Mouse (Mus musculus): ENCODE data around the gene Gm10337.

Gm10337 gene

DNA sequence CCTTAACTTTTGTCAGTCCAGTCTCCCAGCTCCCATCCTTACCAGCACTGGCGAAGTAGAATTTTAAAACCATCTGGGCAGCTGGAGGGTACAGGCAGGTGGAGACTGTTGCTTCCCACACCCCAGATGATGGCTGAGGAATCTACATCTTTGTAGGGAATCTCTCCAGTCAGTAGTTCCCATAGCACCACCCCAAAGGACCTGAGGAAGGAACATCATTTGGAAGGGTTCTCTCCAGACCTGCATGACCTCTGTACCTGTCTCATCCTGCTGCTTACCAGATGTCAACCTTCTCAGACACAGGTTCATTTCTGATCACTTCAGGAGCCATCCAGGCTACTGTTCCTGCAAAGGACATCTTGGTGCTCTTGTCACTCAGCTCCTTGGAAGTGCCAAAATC lies at the start of gene Gm10337:
Gene Gm10337 (plus strand): TSS at position 276 of the 400 bp plus-strand sequence.
- DNase-seq (ENCODE audit: low read depth, low spot score): no peak

GRCm38 (mm10) chr15:102455993-102456392 lies 47.5 kb upstream of the Gm10337 start:
- DNase-seq (ENCODE audit: low read depth, low spot score): peak; percentile 39

DNA sequence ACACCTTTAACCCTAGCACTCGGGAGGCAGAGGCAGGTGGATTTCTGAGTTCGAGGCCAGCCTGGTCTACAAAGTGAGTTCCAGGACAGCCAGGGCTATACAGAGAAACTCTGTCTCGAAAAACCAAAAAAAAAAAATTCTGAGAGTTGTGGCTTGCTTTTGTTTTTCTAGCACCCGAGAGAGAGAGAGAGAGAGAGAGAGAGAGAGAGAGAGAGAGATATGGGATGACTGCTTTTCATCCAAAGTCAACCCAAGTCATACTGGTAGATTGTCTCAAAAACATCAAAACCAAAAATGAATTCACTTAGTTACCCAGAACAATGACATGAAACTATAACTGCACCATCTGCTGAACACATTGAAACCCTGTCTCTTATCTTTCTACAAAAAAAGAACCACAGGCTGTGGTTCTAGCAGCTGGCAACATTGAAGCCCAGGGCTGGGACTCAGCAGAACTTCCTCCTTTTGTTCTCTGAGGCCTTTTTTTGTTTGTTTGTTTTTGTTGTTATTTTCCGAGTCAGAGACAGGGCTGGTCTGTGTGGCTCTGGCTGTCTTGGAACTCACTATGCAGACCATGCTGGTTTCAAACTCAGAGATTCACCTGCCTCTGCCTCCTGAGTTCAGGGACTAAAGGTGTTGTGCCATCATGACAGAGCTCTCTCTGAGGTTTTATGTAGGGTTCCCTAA lies 45.3 kb upstream of the Gm10337 start:
- peak; percentile 84 for DNase-seq (ENCODE audit: low read depth, low spot score)

DNA sequence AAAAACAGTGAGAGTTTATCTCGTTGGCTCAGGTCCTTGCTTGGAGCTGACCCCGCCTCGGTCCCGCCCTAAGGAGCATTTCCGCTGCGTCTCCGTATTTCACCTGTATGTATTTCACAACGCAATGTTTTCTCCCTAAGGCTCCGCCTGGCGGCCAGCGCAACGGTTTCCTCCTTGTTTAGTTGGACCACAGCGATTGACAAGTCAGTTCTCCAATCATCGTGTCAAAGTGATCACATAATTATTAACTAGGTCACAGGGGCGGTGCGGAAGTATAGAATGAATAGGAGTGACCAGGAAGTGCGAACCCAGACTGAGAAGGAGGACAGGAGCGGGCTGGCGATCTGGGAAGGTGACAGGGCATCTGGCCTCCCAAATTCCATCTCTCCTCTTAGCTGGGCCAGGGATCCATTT lies 44.6 kb upstream of the Gm10337 start, which contains the start of gene Prr13:
Gene Prr13 (plus strand): TSS at position 125 of the 414 bp plus-strand sequence.
- DNase-seq (ENCODE audit: low read depth, low spot score): peak; percentile 97

- no peak for DNase-seq (ENCODE audit: low read depth, low spot score)
Measured at GRCm38 (mm10) chr15:102459381-102459780, 44.1 kb upstream of the Gm10337 start.

DNA sequence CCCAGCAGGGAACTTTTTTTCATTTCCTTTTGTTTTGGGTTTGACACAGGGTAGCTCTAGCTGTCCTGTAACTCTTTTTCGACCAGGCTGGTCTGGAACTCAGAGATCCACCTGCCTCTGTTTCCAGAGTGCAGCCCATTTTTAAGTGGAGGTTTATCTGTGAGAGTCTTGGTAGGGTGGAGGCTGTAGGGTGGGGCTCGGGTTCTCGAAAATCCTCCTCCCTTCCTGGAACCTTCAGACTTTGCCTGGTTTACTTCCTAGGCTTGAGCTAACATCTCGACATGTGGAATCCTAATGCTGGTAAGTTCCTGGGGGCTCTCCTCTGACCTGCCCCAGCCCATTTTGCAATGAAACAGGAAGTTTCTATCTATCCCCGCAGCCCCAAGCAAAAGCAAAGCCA lies 43.7 kb upstream of the Gm10337 start:
- peak; percentile 25 for DNase-seq (ENCODE audit: low read depth, low spot score)

GRCm38 (mm10) chr15:102460409-102460808 lies 43.1 kb upstream of the Gm10337 start:
- DNase-seq (ENCODE audit: low read depth, low spot score): no peak

GRCm38 (mm10) chr15:102460971-102461370 lies 42.6 kb upstream of the Gm10337 start:
- peak; percentile 16 for DNase-seq (ENCODE audit: low read depth, low spot score)

- DNase-seq (ENCODE audit: low read depth, low spot score): no peak
Measured at GRCm38 (mm10) chr15:102461430-102462075, 42.0 kb upstream of the Gm10337 start.

DNA sequence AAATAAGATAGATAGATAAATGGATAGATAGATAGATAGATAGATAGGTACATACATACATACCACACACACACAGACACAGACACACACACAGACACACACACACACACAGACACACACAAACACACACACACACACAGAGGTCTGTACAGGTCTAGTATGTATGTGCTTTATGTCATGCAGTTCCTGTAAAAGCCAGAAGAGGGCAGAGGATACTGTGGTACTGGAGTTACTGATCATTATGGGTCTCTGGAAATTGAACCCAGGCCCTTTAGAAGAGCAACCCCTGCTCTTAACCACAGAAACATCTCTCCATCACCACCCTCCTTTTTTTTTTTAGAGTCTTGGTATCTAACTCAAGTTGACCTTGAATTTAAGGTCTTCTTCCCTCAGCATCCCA lies 39.9 kb upstream of the Gm10337 start:
- DNase-seq (ENCODE audit: low read depth, low spot score): peak; percentile 59

DNA sequence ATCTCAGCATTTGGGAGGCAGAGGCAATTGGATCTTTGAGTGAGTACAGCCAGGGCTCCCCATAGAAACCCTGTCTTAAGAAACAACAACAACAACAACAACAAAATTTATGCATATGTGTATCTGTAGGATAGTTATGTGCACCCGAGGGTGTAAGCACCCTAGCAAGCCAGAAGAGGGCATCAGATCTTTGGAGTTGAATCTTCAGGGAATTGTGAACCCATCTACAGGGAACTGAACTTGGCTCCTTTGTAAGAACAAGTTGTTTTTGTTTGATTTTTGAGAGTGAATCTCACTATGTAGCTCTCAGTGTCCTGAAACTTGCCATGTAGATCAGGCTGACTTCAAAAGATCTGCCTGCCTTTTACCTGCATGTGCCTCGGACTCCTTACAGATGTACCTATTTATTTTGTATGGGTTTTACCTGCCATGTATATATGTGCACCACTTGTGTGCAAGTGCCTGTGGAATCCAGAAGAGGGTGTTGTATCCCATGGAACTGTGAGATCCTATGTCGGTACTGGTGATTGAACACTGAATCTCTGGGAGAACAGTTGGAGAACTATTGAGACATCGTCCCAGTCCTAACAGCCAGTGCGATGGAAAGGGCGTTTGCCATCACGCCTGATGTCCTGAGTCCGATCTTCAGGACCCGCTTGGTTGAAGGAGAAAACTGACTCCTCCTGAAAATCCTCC lies 34.7 kb upstream of the Gm10337 start:
- DNase-seq (ENCODE audit: low read depth, low spot score): no peak

DNA sequence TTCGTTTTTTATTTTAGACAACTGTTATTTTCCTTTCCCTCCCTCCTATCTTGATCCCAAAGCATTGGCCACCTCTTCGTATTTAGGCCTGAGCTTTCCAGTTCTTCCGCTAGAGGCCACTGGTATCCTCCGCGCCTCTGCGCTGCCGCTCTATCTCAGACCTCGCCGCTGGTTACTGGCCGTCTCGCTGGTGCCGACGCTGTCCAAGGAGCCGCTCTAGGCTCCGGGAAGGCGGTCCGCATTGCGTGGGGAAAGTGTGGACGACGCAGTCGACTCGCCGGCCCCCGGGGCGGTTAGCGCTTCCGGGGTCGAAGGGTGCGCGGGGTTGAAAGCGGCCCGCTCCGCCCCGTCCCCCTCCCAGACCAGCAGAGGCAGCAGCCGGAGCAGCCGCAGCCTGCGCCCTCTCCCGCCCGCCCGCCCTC lies 33.3 kb upstream of the Gm10337 start, which contains the start of gene Pcbp2:
Gene Pcbp2 (plus strand): TSS at position 357 of the 422 bp plus-strand sequence.
- DNase-seq (ENCODE audit: low read depth, low spot score): peak; percentile 98

DNA sequence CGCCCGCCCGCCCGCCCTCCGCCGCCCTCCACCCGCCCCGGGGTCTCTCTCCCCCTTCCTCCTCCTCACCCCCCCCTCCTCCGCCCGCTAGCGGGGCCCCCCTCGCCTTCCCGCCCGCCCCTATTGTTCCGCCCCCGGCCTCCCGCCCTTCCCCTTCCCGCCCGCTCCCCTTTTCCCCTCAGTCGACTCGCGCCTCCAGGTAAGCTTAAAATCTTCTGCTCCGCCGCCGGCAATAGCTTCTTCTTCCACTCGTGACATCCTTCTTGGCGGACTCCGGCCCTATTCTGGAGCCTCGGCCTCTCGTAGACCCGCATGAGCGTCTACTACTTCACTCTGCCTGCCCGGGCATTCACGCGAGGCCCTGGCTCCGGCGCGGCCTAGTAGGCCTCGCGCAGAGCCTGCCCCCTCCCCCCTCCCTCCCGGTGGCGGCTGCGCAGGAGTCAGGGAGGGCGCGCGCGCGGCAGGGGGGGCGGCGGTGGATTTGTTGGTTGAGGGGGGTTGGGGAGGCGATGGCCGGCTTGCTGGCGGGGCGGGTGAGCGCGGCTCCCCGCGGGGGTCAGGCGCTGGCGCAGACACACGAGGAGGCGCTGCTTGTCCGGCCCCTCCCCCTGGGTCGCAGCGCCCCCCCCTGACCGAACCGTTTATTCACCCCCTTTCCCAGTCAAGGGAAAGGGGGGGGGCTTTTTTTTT lies 32.8 kb upstream of the Gm10337 start:
- peak; percentile 90 for DNase-seq (ENCODE audit: low read depth, low spot score)

DNA sequence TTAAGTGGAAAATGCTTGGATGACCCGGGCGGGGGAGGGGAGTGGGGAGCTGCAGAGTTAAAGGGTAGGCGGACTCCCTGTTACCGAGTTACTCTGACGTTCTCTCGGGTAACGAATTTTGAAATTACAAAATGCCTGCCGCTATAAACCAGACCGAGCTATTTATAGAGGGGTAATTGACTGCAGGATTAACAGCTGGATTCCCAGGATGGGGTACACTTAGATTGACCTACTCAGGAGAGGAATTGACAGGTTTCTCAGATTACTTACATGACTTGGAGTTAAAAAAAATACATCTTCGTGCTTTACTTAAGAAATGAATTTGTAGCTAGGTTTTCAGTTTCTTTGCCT lies 32.3 kb upstream of the Gm10337 start:
- no peak for DNase-seq (ENCODE audit: low read depth, low spot score)

GRCm38 (mm10) chr15:102471727-102472126 lies 31.8 kb upstream of the Gm10337 start:
- no peak for DNase-seq (ENCODE audit: low read depth, low spot score)

DNA sequence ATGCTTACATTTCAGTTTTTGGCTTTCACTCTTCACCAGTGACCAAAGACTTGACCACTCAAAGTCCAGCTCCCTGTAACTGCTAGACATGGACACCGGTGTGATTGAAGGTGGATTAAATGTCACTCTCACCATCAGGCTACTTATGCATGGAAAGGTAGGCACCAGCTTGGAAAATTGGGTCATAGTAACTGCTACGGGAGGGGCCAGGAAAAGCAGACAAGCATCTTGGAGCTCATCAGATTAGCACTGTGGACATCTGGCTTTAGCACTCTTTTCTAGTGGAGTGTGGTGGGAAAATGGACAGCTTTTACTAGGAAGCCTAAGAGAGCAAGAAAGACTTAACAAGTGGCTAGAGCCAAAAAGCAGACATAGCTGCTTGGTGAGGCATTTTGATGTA lies 30.3 kb upstream of the Gm10337 start:
- DNase-seq (ENCODE audit: low read depth, low spot score): no peak

DNA sequence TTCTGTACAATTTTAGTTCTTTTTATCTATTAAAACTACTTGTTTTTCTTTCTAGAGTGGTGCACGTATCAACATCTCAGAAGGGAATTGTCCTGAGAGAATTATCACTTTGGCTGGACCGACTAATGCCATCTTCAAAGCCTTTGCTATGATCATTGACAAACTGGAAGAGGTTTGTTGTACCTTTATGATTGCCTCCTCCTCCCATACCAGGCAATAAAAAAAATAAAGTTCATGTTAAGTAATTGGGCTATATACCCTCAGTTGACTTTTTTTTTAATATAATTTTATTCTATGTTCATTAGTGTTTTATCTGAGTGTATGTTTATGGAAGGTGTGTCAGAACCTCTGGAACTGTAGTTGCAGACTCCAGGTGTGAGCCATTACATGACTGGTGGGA lies 29.0 kb upstream of the Gm10337 start:
- no peak for DNase-seq (ENCODE audit: low read depth, low spot score)

DNA sequence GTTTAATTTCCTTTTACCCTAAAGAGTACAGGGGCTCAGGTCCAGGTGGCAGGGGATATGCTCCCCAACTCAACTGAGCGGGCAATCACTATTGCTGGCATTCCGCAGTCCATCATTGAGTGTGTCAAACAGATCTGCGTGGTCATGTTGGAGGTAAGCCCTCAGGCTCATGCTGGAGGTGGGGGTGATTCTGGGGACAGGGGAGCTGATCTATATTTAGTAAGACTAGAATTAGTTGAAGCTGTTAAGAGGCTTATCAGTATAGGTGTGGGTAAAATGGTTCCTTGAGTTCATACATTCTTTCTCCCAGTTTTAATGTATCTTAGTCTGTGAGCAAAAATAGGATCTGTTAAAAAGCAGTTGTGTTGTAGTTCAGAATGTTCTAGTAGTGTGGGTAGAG lies 20.4 kb upstream of the Gm10337 start:
- DNase-seq (ENCODE audit: low read depth, low spot score): no peak

- no peak for DNase-seq (ENCODE audit: low read depth, low spot score)
Measured at GRCm38 (mm10) chr15:102485853-102486252, 17.7 kb upstream of the Gm10337 start.

DNA sequence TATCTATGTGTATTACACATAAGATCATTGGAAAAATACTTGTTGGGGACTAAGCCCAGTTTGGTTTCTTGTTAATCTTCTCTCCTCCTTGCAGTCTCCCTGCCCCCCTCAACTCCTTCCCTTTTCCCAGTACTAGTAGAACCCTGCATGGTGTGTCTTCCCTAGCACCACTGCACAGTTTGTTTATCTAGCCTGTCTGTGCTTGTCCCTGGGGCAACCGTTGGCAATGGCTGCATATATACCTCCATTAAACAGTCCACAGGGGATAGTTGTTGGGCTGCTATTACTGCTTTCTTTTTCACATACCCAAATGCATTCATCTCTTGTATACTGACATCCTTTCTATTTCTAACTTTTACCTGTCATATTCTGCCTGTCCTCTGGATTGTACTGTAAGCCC lies 15.9 kb upstream of the Gm10337 start:
- DNase-seq (ENCODE audit: low read depth, low spot score): no peak

GRCm38 (mm10) chr15:102498322-102498721 lies 5.2 kb upstream of the Gm10337 start:
- DNase-seq (ENCODE audit: low read depth, low spot score): no peak

DNA sequence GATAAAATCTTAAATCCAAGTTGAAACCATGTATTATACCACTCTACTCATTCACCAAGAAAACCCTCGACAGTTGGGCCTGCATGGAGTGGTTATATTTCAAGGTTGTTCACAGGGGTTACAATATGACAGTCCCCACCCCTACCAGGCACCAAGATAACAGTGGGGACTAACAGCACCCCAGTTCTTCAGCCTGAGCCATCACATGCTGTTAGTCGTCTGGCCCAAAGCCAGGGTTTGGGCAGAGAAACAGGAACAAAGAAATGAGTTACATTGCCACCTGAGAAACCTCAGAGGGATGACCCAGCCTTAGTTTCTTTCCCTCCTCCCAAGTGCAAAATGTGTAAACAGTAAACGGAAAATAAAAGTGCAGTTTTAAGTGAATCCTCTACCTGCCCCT lies 4.2 kb upstream of the Gm10337 start:
- DNase-seq (ENCODE audit: low read depth, low spot score): no peak
